Comparison of ENCODE assay signal across 8 mouse cellular contexts in genomic region chr13:45964331-45964852, GRCm38 (mm10). TPM values are rescaled to one million over a fixed set of nuclear protein-coding genes. Genes with fewer than 3 reads are reported as not detected.
DNase-seq lines count a peak whose midpoint lies in the region; ATAC-seq lines count a peak whose summit lies in the region.

No protein-coding gene starts in this region.

- H3K27ac ChIP-seq in embryonic facial prominence, embryonic 11.5 days (replicated peaks; ENCODE audit: low read depth, low read length): peak overlapping the region; percentile 75
- peak overlapping the region; percentile 97 for H3K27ac ChIP-seq in heart, embryonic 13.5 days (replicated peaks)
- H3K27ac ChIP-seq in lung, embryonic 16.5 days (ENCODE audit: low read length): peak overlapping the region; percentile 98

- H3K36me3 ChIP-seq in embryonic facial prominence, embryonic 11.5 days (replicated peaks; ENCODE audit: control insufficient read depth, insufficient read depth, low read depth, low read length): no peaks in the 10 kb centered on the region
- H3K36me3 ChIP-seq in heart, embryonic 13.5 days: no peaks in the 10 kb centered on the region
- H3K36me3 ChIP-seq in lung, embryonic 16.5 days (ENCODE audit: control insufficient read depth, insufficient read depth, low read length): no peaks in the 10 kb centered on the region

- peak overlapping the region; percentile 88 for H3K9ac ChIP-seq in embryonic facial prominence, embryonic 11.5 days (replicated peaks; ENCODE audit: low read length)
- H3K9ac ChIP-seq in heart, embryonic 13.5 days: peak overlapping the region; percentile 98
- peak overlapping the region; percentile 96 for H3K9ac ChIP-seq in lung, embryonic 16.5 days (ENCODE audit: low read length)

- no peaks in the 10 kb centered on the region for H3K9me3 ChIP-seq in embryonic facial prominence, embryonic 11.5 days (replicated peaks; ENCODE audit: control insufficient read depth, low read length)
- H3K9me3 ChIP-seq in heart, embryonic 13.5 days: no peaks in the 10 kb centered on the region
- H3K9me3 ChIP-seq in lung, embryonic 16.5 days (ENCODE audit: control insufficient read depth, low read length): no peaks in the 10 kb centered on the region

- 0% methylated on average over 16 of the region's 39 CpGs for WGBS in embryonic facial prominence, embryonic 11.5 days
- under 1% methylated on average over 30 of the region's 39 CpGs for WGBS in heart, embryonic 13.5 days
- under 1% methylated on average over 21 of the region's 39 CpGs for WGBS in lung, embryonic 16.5 days

- peak overlapping the region; percentile 77 for H3K4me3 ChIP-seq in embryonic facial prominence, embryonic 11.5 days (ENCODE audit: low read depth, low read length)
- H3K4me3 ChIP-seq in heart, embryonic 13.5 days: peak overlapping the region; percentile 97
- H3K4me3 ChIP-seq in lung, embryonic 16.5 days (ENCODE audit: low read length): peak overlapping the region; percentile 88

- peak; percentile 60 for DNase-seq in 3T3-L1 (ENCODE audit: low read depth, low spot score)
- peak; percentile 37 for DNase-seq in T-cell, adult 2 months (ENCODE audit: low spot score)
- DNase-seq in embryonic facial prominence, embryonic 11.5 days (ENCODE audit: low spot score): peak; percentile 63
- DNase-seq in kidney, postnatal 10 days: peak; percentile 80
- peak; percentile 67 for DNase-seq in retina, embryonic 14.5 days (ENCODE audit: low spot score)
- peak; percentile 64 for DNase-seq in urinary bladder, postnatal 14 days (ENCODE audit: low spot score)

- H3K27me3 ChIP-seq in embryonic facial prominence, embryonic 11.5 days (ENCODE audit: control insufficient read depth, insufficient read depth, low read length): no peaks in the 10 kb centered on the region; the same call in 1 of the 2 replicates
- no peaks in the 10 kb centered on the region for H3K27me3 ChIP-seq in heart, embryonic 13.5 days (replicated peaks)
- no peaks in the 10 kb centered on the region for H3K27me3 ChIP-seq in lung, embryonic 16.5 days (ENCODE audit: control insufficient read depth, insufficient read depth, low read depth, low read length)

- H3K4me1 ChIP-seq in embryonic facial prominence, embryonic 11.5 days (ENCODE audit: control insufficient read depth, insufficient read depth, low read length): no peaks in the 10 kb centered on the region
- peaks cover 48% of the 10 kb centered on the region for H3K4me1 ChIP-seq in heart, embryonic 13.5 days
- peaks cover 27% of the 10 kb centered on the region for H3K4me1 ChIP-seq in lung, embryonic 16.5 days (replicated peaks; ENCODE audit: control insufficient read depth, insufficient read depth, low read length)

- peak overlapping the region; percentile 95 for H3K4me2 ChIP-seq in embryonic facial prominence, embryonic 11.5 days (ENCODE audit: low read depth, low read length)
- peak overlapping the region; percentile 98 for H3K4me2 ChIP-seq in heart, embryonic 13.5 days
- H3K4me2 ChIP-seq in lung, embryonic 16.5 days (ENCODE audit: low read depth, low read length): peak overlapping the region; percentile 95

- peak; percentile 52 for ATAC-seq in embryonic facial prominence, embryonic 11.5 days (replicated peaks; ENCODE audit: insufficient number of reproducible peaks, low FRiP score, low TSS enrichment, low read depth)
- peak; percentile 2; the same call in 1 of the 2 replicates for ATAC-seq in heart, embryonic 13.5 days (ENCODE audit: extremely low read depth, insufficient number of reproducible peaks, low FRiP score, low TSS enrichment)
- peak; percentile 32 for ATAC-seq in lung, embryonic 16.5 days (ENCODE audit: low read depth)

RNA-seq across cellular contexts. Expression of gene Atxn1, which starts 0.4 kb away (rescaled TPM):
- 1.1 and 1.3 TPM in 2 replicates for polyA plus RNA-seq in embryonic facial prominence, embryonic 11.5 days (2014; fragmentation: Nextera tagmentation; extraction: Ambion mirVana)
- 5.8 and 7.2 TPM in 2 replicates for polyA plus RNA-seq in heart, embryonic 13.5 days (2015; fragmentation: Nextera tagmentation; extraction: Ambion mirVana)
- 8.3 and 9.8 TPM in 2 replicates for polyA plus RNA-seq in lung, embryonic 16.5 days (2015; fragmentation: Nextera tagmentation; extraction: Ambion mirVana)

Comparison
In these comparisons a context has a peak if more than half of its experiments do, and no peak if none do; other contexts are left out.
1. Peak in every context shown above with its lines: DNase-seq, ATAC-seq, H3K4me3 ChIP-seq and H3K27ac ChIP-seq.
2. ATAC-seq: peak in every context shown above with its lines; median percentile 52 in embryonic facial prominence, embryonic 11.5 days; 32 in lung, embryonic 16.5 days; 2 in heart, embryonic 13.5 days.